Mouse (Mus musculus): ENCODE data around the gene Spink4.
A peak's percentile ranks its signal among the peaks of the same experiment; 100 is the strongest.

Spink4 gene

DNA sequence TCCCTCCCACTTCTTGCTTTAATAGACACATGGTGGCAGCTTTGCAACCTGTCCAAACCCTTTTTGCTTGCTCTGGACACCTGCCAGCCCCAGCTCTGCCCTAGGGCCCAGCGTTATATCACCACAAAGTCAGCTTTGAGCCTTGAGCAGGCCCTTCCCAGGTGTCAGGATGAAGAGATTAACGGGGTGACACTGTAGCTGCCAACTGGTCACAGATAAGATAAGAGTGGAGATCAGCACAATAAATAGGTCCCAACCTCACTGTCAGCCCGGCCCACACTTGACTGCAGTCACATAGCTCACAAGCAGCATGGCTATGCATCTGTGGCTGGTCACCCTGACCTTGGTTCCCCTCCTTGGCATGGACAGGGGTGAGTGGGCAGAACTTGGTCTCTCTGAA, at the start of gene Spink4:
Spink4 (plus strand) TSS at position 268 of the 400 bp plus-strand sequence.
- no peak for DNase-seq (ENCODE audit: low read depth, low spot score)

DNA sequence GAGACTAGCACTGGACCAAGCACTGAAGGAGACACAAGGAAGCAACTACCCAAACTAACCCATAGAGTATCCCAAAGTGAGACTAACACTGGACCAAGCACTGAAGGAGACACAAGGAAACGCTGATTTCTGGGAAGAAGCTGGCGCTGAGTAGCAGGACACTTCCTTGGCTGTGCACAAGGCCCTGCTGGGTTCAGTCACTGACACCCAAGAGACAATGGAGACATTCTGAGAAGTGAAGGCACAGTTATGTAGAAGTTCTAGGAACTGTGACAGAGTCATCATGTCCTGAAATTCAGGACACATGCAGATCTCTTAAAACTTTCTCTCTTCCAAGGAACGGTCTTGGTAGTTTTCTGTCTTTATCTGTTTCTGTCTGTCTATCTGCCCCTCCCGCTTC, 49.6 kb upstream of the Spink4 start:
- DNase-seq (ENCODE audit: low read depth, low spot score): no peak

DNA sequence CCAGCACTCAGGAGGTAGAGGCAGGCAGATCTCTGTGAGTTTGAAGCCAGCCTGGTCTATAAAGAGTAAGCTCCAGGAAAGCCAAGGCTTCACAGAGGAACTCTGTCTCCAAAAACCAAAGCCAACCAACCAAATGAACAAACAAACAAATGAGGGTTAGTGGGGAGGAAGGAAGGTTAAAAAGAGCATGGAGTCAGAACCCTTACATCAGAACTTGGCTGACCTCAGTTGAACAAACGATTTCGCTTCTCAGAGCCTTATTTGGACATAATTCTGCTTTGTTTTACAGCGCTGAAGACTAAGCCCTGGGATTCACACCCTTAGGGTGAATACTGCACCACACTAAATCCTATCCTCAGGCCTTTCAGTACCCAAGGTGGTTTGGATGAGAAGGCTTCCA, 47.7 kb upstream of the Spink4 start:
- no peak for DNase-seq (ENCODE audit: low read depth, low spot score)

DNA sequence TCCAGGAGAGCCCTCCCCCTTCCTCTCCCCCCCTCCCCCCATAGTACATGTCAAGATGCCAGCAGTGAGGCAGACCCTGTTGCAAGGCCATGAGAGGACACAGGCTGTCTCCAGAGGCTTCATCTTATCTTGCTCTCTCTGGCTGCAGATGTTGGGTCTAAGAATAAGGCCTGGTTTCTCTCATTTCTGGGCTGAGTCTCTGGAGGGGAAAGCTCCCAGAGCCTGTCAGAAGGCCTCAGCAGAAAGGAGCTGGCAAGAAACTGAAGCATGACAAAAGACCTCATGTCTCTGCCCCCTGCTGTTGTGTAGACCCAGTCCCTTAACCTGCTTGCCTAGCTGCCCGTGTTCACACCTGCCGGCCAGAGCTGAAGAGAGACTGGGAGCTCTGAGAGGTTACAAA, 46.5 kb upstream of the Spink4 start:
- DNase-seq (ENCODE audit: low read depth, low spot score): no peak

DNA sequence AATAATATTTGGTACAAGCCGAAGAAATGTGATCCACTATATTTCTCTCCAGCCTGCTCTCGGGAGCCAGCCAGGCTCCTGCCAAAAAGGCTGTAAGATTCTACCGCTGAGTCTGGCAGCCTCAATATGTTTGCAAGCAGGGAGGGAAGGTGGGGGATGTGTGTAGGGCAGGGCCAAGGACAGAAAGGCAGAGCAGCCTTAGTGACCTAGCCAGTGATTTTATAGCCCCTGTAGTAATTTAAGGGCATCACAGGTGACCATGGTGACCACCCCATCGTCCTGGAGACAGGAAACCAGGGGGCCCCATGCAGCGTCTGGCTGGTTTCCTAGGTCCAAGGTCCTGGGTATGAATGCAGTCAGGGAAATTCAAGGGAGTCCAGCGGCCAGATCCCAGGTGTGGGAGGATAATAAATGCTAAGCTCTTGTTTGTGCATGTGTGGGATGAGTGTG, 45.7 kb upstream of the Spink4 start:
- DNase-seq (ENCODE audit: low read depth, low spot score): peak; percentile 84

DNA sequence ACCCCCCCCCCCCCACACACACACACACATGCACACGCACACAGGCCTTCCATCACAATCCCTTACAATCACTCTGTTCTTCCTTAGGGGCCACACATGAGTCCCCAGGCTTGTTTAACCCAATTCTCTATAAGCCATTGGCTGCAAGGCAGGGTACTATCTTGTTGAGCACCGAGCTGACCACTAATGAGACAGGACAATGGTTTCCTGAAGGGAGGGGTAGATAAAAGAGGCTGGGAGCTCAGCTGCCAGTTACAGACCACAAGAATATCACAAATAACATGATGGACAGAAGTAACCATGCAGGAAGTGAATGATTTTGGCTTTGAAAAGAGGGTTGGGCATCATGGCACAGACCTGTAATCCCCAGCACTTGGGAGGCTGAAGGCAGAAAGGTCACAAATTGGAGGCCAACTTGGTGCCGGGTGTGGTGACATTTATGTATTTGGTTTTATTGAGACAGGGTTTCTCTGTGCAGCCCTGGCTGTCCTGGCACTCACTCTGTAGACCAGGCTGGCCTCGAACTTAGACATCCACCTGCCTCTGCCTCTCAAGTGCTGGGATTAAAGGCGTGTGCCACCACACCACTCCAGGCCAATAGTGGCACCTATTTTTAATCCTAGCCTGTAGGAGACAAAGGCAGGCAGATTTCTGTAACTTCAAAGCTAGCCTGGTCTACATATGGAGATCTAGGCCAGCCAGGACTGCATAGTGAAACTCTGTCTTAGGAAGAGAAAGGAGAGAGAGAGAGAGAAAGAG, 44.9 kb upstream of the Spink4 start:
- no peak for DNase-seq (ENCODE audit: low read depth, low spot score)

DNA sequence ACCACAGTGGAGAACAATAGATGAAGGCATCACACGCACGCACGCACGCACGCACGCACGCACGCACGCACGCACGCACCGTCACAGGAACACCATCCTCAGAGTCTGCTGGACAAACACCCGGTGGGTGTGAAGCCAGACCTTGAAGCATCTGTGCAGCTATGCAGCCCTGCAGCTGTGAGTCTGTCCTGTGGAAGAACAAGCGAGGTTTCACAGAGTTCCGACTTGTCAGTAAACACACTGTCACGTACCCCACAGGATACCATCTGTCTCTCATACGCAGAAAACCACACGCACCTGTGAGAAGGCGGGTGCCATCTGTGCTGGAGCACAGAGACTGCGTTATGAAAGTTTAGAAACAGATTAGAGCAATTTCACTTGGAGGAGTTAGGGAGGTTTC, 44.0 kb upstream of the Spink4 start:
- peak; percentile 92 for DNase-seq (ENCODE audit: low read depth, low spot score)

DNA sequence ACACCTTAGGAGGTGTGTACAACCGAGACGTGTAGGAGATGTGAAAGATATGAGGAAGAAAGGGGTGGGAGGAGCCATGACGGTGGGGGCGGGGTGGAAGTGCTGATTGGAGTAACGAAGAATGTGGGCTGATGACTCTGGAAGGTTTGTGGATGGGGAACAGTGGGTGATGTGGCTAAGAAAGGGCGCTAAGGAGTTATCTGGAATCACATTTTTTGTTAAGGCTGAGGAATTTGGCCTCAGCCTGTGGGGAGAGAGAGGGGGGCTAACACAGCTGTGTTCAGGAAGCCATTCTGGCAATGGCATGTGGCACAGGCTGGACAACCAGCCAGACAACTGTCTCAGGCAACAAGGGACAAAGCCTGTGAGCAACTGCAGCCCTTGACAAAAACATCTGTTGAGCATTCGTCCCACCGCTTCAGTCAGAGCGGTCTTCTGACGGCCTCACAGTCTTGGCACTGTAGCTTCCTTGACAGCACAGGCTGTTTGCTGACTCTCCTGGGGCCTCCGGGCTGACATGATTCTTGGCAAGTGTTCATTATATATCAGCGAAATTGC, 43.0 kb upstream of the Spink4 start:
- peak; percentile 39 for DNase-seq (ENCODE audit: low read depth, low spot score)

DNA sequence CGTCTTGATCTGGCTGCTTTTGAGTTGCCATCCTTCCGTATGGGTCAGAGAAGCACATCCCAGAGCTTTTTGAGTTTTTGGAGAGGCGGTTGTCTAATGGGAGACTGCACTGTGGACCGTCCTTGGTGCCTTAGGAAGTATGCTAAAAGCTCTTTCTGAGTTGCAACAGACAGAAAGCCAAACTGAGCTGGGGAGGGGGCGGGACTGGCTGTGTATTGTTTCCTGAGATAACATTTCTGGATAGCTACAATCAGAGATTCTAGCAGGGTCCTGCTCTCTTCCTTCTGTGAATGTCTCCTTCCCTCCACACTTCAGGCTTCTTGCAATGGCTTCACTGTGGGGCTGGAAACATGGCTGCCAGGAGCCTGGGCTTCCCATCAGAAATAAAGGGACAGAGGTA, 42.3 kb upstream of the Spink4 start:
- DNase-seq (ENCODE audit: low read depth, low spot score): no peak

DNA sequence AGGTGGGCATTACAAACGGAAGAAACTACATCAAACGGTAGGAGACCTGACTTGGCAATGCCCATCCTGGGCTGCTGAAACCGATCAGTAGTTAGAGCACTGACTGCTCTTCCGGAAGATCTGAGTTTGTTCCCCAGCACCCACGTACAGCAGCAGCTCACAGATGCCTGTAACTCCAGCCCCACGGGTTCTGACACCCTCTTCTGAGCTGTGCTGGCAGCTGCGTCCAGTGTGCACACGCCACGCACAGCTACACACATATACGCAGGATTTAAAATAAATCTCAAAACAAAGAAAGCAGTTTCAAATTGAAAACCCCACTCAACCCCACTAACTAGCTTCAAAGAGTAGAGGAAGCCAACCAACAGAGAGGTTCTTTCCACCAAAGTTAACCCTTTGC, 36.7 kb upstream of the Spink4 start:
- DNase-seq (ENCODE audit: low read depth, low spot score): peak; percentile 68

DNA sequence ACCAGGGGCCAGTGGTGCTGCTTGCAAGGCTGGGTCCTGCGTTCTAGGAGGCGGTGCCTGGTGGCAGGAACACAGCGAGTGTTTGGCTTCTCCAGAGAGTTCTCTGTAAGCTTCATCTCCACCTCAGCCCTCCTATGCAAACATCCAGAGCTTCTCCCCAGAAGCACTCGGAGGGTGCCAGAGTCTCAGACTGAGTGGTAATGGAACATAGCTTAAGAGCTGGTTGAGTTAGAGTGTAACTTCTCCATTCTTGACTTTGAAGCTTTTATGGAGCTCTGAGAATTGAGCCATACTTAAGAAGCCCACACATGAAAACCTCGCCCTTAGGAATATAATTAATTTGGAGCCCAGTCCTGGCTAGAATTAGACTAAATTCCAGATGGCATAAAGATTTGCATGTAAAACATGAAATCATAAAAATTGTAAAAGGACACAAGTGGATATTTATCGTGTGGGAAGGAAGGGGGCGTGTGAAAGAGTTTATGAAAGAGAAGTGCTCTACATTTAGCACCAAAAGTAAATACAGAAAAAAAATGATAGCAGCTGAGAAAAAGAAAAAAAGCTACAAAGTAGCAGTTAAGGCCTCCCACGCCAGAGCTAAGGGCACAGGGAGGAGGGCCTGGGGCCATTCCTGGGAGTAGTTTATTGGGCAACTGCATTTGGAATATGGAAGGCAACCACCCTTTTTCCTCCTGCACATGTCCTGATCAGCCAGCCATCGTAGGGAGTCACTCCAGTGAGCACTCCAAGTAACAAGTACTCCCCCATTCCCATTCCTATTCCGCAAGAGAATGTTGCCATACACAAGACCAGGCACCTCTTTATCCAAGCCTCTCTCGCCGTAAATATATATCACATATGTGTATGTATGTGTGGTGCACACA, 35.3 kb upstream of the Spink4 start:
- DNase-seq (ENCODE audit: low read depth, low spot score): peak; percentile 74

DNA sequence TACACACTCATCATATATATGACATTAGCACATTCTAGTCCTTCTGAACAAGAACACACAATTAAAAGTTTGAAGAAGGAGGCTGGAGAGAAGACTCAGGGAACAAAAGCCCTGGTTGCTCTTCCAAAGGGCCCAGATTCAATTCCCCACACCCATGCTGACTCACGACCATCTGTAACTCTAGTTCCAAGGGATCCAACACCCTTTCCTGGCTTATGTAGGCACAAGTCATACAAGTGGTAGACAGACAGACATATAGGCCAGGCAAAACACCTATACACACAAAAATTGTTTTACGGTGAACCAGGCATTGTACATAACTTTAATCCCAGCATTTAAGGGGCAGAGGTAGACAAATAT, 34.7 kb upstream of the Spink4 start:
- peak; percentile 79 for DNase-seq (ENCODE audit: low read depth, low spot score)

DNA sequence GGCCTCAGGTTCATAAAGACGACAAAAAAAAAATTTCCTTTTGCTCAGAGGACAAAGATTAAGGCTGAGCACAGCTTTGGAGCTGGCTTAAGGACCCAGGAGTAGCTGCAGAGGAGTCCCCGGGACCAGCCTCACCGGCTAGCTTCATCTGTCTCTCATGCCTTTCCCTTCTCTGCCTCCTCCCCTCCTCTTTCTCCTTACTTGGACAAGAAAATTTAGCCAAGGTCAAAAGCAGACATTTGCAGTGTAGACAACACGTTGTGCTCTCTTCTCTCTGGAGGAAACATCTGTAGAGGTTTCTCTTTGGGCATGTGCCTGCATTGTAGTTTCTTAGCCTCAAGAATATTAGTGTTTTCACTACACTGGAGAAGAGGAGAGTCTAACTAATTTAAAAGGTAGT, 34.0 kb upstream of the Spink4 start:
- no peak for DNase-seq (ENCODE audit: low read depth, low spot score)

DNA sequence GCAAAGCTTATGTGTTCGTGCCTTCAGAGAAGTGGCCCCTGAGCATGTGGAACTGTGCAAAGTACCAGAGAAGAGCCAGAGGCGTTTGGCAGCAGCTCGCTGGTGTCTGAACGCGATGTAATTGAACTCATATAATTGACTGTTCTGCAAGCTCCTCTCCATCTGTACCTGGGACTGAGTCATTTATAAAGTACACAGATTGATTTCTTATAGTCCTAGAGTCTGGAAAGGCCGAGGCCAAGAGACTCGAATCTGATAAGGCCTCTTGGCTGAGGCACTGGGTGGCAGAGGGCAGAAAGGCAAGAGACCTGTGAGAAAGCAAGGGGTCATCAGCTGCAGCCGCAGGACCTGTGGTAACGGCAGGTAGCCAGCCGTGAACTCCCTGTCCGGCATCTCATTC, 31.0 kb upstream of the Spink4 start:
- DNase-seq (ENCODE audit: low read depth, low spot score): no peak

DNA sequence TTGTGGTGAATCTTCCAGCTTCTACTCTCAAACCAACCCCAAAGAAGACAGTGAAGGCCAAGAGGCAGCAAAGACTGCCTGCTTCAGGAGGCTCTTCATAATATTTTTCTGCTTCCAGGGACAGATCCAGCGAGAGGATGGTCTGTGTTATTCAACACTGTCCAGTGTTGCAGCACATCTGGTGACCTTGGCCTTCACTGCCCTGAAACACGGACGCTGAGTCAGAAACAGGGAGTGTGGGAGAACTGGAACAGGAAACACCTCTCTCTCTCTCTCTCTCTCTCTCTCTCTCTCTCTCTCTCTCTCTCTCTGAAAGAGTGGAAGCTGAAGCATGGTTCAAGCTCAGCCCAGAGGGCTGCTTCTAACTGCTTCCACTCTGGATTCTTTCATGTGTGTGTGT, 30.6 kb upstream of the Spink4 start:
- DNase-seq (ENCODE audit: low read depth, low spot score): no peak

DNA sequence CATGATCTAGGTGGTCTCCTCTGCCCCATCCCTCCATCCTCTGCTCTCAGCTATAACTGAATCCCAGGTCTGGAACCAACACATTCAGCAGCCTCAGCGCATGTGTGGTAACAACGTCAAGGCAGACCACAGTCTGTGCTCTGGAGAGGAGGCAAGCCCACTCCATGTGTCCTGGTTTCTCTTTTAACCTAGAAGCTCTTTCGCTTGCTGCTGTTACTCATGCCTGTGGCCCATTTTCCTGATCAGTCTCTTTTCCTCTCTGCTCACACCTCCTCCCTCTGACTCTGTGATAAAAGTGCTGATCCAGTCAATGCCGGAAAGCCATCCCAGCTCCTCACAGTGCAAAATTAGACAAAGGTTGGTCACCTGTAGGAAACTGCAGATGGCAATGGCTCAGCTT, 29.9 kb upstream of the Spink4 start:
- DNase-seq (ENCODE audit: low read depth, low spot score): peak; percentile 36

DNA sequence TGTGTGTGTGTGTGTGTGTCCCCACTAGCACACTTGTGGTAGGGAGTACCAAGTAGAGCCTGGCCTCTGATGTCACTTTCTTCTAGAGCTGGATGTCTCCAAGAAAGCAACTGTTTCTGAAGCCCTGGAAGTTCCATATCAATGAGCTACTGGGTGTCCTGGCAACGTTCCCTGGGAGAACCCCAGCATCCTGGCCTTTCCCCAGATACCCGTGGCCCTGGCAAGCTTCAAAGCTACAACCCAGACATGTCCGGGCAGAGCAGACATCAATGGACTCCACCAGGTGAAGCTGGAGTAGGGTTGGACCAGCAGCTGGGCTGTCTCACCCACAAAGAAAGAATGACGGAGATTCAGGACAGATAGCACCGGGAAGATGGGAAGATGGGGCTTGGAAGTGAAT, 28.6 kb upstream of the Spink4 start:
- no peak for DNase-seq (ENCODE audit: low read depth, low spot score)

DNA sequence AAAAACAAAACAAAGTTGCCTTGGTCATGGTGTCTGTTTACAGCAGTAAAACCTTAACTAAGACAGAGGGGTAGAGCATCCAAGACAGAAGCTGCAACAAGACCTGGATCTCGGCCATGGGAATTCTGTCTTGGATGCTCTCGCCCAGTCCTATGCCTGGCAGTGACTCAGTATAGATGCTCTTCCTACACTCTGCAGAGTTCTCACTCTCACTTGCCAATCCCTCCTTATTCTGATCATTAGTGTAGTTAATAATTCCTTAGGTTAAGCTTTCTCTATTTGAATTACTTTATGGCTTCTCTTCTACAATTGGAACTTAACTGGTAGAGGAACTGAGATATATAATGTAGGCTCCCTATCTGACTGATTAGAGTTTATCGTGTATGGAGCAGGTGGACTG, 24.7 kb upstream of the Spink4 start:
- no peak for DNase-seq (ENCODE audit: low read depth, low spot score)

DNA sequence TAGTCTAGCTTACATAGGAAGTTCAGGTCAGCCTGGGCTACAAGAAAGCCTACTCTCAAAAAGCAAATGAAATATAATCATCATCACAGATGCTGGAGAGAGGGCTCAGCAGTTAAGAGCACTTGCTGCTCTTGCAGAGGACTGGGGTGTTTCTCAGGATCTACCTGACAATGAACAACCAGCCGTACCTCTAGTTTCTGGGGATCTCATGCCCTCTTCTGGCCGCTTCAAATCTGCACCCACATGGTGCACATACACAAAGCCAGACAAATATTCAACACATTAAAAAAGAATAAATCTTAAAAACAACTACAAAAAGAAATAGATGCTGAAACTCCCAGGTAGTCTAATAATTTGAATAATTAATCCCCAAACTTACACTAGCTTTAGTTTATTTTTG, 24.2 kb upstream of the Spink4 start:
- DNase-seq (ENCODE audit: low read depth, low spot score): no peak

DNA sequence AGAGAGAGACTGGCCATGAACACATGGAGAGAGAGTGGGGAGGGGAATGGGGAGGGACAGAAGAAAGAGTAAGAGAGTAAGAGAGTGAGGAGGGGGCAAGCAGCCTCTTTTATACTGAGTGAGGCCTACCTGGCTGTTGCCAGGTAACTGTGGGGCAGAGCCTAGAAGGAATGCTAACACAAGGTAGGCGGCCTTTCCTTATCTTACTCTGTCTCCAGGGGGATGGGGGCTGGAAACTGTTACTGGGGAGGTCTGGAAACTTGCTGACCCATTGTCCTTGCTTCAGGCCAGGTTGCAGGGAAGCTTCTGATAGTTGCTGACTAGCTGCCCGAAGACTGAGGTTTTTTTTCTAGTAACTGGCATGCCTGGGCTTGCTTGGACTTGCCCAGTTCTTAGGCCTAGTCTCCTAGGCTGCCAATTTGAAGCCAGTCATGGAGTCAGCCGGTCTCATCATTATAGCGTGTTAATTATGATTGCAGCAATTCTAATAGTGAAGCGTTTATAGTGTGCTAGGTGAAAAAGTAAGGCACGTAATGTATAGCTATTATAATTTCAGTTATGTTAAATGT, 21.3 kb upstream of the Spink4 start:
- DNase-seq (ENCODE audit: low read depth, low spot score): no peak

DNA sequence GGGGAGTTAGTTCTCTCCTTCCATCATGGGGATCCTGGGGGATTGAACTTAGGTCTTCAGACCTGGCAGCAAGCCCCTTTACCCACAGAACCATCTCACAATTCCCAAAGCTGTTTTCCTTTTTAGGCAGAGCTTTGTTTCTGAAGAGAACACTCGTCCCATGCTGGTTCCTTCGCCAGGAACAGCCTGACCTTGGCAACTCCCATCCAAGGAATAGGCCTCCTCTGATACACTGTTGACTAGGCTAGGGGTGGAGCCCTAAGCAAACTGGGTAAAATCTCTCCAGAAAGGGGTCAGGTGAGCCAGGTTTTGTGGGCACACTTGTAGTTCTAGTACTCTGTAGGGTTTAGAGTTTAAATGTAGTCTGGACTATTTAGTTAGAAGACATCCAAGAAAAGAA, 20.6 kb upstream of the Spink4 start:
- no peak for DNase-seq (ENCODE audit: low read depth, low spot score)

DNA sequence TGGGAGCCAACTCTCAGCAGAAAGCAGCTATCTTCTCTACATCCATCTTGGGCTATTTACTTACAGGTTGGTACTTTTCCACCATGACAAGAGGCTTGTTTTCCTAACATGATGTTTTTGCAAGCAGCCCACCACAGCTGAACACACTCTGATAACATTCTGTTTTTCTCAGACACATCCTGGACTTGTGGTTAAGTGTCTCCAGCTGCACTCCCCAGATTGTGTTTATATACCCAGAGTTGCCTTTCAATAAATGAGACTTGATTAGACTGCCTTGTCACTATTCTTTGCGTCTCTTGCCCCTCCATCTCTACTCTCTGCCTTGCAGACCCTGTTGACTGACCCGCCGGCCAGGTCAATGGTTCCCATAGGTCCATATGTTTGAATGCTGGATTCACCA, 19.8 kb upstream of the Spink4 start:
- DNase-seq (ENCODE audit: low read depth, low spot score): no peak

Data from brain, adult 2 months (tissue).